Mouse (Mus musculus) small intestine, adult 2 months (tissue): ENCODE data around the gene Jund.

Experiments used
- CTCF ChIP-seq: fragments of 200-500 bp; IDR thresholded peaks from 2 replicates; pipeline ENCODE4 v1.5.1; 2012; ENCODE audit warnings: low read depth, mild to moderate bottlenecking, control low read depth, inconsistent platforms, low read length, moderate library complexity, mixed read lengths; ENCODE audit not compliant: insufficient replicate concordance, insufficient read length; ENCODE audit errors: extremely low read depth
- POLR2A ChIP-seq: fragments of 200-500 bp; IDR thresholded peaks from 2 replicates; pipeline ENCODE4 v1.6.1; 2012; ENCODE audit warnings: low read depth, mild to moderate bottlenecking, control low read depth, inconsistent platforms, low read length, moderate library complexity

DNA sequence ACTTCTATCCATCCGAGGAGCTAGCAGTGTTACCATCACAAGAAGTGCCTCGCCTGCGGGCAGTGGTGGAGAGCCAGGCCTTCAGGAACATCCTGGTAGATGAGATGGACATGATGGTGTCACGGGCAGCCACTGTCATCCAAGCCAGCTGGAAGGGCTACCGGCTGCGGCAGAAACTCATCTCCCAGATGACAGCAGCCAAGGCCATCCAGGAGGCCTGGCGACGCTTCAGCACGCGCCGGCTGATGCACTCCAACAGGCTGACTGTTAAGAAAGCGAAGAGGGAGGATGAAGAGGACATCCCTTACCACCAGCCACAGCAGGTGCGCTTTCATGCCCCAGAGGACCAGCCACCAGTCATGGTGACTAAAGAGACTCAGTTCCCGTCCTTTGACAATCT, 9.5 kb downstream of the Jund start:
- no peak for TF ChIP-seq POLR2A
- no peak for TF ChIP-seq CTCF
